Mouse (Mus musculus): ENCODE results near the gene Ankef1.

DNA sequence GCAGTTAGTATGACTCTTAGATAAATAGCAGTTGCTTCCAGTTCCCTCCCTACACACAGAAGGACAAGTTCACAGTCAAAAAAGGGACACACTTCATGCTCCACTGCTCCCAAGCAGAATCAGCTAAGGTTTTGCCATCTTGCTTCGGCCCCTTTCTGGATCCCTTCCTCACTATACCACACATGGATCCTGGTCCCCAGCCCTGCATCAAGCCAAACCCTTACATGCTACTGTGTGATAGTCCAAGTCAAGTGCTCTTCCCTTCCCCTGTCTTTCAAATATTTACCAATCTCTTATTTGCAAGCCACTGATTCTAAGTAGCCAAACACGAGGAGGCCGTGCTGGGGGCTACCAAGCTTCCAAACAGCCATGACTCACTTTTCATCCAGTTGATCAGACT is 16.8 kb upstream of the Ankef1 start:
- no peak for TF ChIP-seq CTCF (IDR thresholded peaks at IDR 0.05; ENCODE audit: control insufficient read depth, insufficient read depth, low read length)
- TF ChIP-seq POLR2A (IDR thresholded peaks at IDR 0.05; ENCODE audit: borderline replicate concordance, control insufficient read depth, low read depth, low read length) = no peak

All from bone marrow, adult 2 months (tissue).